Comparison of ENCODE assay signal across 8 mouse cellular contexts in the genomic region with DNA sequence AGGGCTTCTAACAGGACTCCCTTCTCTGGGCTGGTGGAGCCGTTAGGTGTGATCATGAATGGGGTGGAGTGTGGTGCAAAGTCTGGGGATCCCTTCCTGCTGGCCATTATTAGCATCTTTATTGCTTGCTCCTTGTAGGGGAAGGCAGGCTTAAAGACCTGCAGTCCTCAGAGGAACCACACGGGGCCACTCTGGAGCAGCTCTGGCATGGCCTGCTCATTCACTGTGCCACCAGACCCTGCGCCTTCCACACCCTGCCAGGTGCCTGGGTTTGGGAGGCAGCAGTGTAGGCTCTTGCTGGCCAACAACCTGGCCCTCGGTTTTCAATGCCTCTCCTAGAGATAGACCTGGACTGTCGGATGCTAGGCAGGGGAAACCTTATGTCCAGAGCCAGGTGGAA. TPM values are rescaled to one million over a fixed set of nuclear protein-coding genes. Genes with fewer than 3 reads are reported as not detected.
DNase-seq lines count a peak whose midpoint lies in the region; ATAC-seq and TF ChIP-seq lines count a peak whose summit lies in the region.

No protein-coding gene starts in this region.

- no peak overlapping the region for H3K27ac ChIP-seq in cortical plate, adult 2 months (ENCODE audit: insufficient read depth, low read length)

- no peak for ATAC-seq in CD4-positive, CD25-positive, alpha-beta regulatory T cell, adult 4 months

- DNase-seq in CD4-positive, CD25-positive, alpha-beta regulatory T cell, adult 2 months (ENCODE audit: low read depth, low spot score): peak; percentile 61
- DNase-seq in gastrocnemius, adult 8-10 months (ENCODE audit: low spot score in 2 of 2): peak; percentile 75 to 76
- peak; percentile 81 for DNase-seq in hindlimb bud, embryonic 11.5 days (ENCODE audit: extremely low spot score, low read depth, low spot score)
- DNase-seq in left cerebral cortex, adult 18-20 months (ENCODE audit: low spot score in 2 of 2): peak; percentile 85 to 90
- DNase-seq in mesoderm, embryonic 11.5 days (ENCODE audit: low read depth, low spot score): peak; percentile 86
- DNase-seq in skeletal muscle tissue, adult 2 months (ENCODE audit: low read depth, low spot score): peak; percentile 69

- no peak for TF ChIP-seq POLR2A in cortical plate, adult 2 months (IDR thresholded peaks at IDR 0.05; ENCODE audit: extremely low read depth, insufficient read depth, low read length)

- H3K4me3 ChIP-seq in cortical plate, adult 2 months (ENCODE audit: insufficient read depth, low read length): no peak overlapping the region

- peak; percentile 92 for TF ChIP-seq CTCF in cortical plate, adult 2 months (IDR thresholded peaks at IDR 0.05; ENCODE audit: extremely low read depth, insufficient read depth, low read length)

- 0 out of 2 replicates have a peak, but pooled peaks cover 1% of the 10 kb centered on the region for H3K4me1 ChIP-seq in cortical plate, adult 2 months (ENCODE audit: control insufficient read depth, insufficient read depth, low read length)

RNA-seq across cellular contexts. Expression of gene Eml1, which starts 7.0 kb away (rescaled TPM):
- under 1 TPM in 1 of 2 experiments, not detected in 1; 0.32 TPM for polyA plus RNA-seq in CD4-positive, CD25-positive, alpha-beta regulatory T cell, adult 4 months (2017; shearing (Covaris generic))
- 76.5 and 76.6 TPM in 2 replicates for polyA plus RNA-seq in cortical plate, adult 2 months (2012; rRNA removed)
- 100 to 1,000 TPM in 3 of 4 experiments, 10 to 100 TPM in 1; 92.6 to 123 (median 118) TPM for total RNA-seq in gastrocnemius, adult 8-10 months (2022)
- total RNA-seq in left cerebral cortex, adult 18-20 months (2021): 10 to 100 TPM; 60.4 to 64.1 TPM

RNA-seq across cellular contexts. Expression of gene Cyp46a1, which starts 29.6 kb away (rescaled TPM):
- polyA plus RNA-seq in CD4-positive, CD25-positive, alpha-beta regulatory T cell, adult 4 months (2017; shearing (Covaris generic)): not detected
- 463 and 465 TPM in 2 replicates for polyA plus RNA-seq in cortical plate, adult 2 months (2012; rRNA removed)
- under 1 TPM; 0.13 to 0.44 (median 0.19) TPM for total RNA-seq in gastrocnemius, adult 8-10 months (2022)
- total RNA-seq in left cerebral cortex, adult 18-20 months (2021): 100 to 1,000 TPM; 259 to 273 TPM

RNA-seq across cellular contexts. Expression of gene Hhipl1, which starts 57.7 kb away (rescaled TPM):
- polyA plus RNA-seq in CD4-positive, CD25-positive, alpha-beta regulatory T cell, adult 4 months (2017; shearing (Covaris generic)): not detected
- polyA plus RNA-seq in cortical plate, adult 2 months (2012; rRNA removed): 9.8 and 10.6 TPM in 2 replicates
- total RNA-seq in gastrocnemius, adult 8-10 months (2022): under 1 TPM; 0.44 to 0.74 (median 0.69) TPM
- 1 to 10 TPM; 7.9 to 9.0 TPM for total RNA-seq in left cerebral cortex, adult 18-20 months (2021)

Comparison
In these comparisons a context has a peak if more than half of its experiments do, and no peak if none do; other contexts are left out.
1. RNA of gene Cyp46a1, which starts 29.6 kb away (total RNA-seq): 259 to 273 TPM in left cerebral cortex, adult 18-20 months; 0.13 to 0.44 TPM in gastrocnemius, adult 8-10 months; every median in the first group is over 100 times any median in the second.
2. RNA of gene Hhipl1, which starts 57.7 kb away (total RNA-seq): 7.9 to 9.0 TPM in left cerebral cortex, adult 18-20 months; 0.44 to 0.74 TPM in gastrocnemius, adult 8-10 months; every median in the first group is over 4 times any median in the second.
3. Peak in every context shown above with its lines, with median percentiles within 50 percentile points of each other: DNase-seq.